ENCODE assay signal across 21 mouse cellular contexts in genomic region chr11:101647093-101647492, GRCm38 (mm10). TPM values are rescaled to one million over a fixed set of nuclear protein-coding genes. Genes with fewer than 3 reads are reported as not detected.
DNase-seq lines count a peak whose midpoint lies in the region; ATAC-seq and TF ChIP-seq lines count a peak whose summit lies in the region.
"Not testable (repeated sequence)": the region's sequence is repeated elsewhere in the genome, so short reads cannot be mapped to it uniquely, and the experiment has no call there.
"Had no signal": no experiment of that assay in that cellular context is flagged by ENCODE, and none has a peak within 500 bp of the region (broad histone marks: within the 10 kb centered on the region; RNA-seq: fewer than 3 reads in every experiment).

No protein-coding gene starts in this region.

- not testable (repeated sequence) for H3K27me3 ChIP-seq in MEL (ENCODE audit: control insufficient read depth in 1 of 2, insufficient read depth in 2 of 2, low read length in 2 of 2); hindbrain, embryonic 14.5 days (ENCODE audit: control insufficient read depth, insufficient read depth, low read length); intestine, embryonic 14.5 days (replicated peaks; ENCODE audit: control insufficient read depth, insufficient read depth, low read length); liver, embryonic 12.5 days (replicated peaks); midbrain, embryonic 11.5 days (ENCODE audit: control insufficient read depth, insufficient read depth, low read length); neural tube, embryonic 13.5 days; stomach, postnatal 0 days (ENCODE audit: control insufficient read depth, insufficient read depth, low read length)

- ATAC-seq in hindbrain, embryonic 14.5 days (ENCODE audit: low FRiP score); intestine, embryonic 14.5 days (replicated peaks; ENCODE audit: low FRiP score, low TSS enrichment, low read depth); liver, embryonic 12.5 days; midbrain, embryonic 11.5 days (ENCODE audit: low FRiP score); neural tube, embryonic 13.5 days (ENCODE audit: low read depth); stomach, postnatal 0 days (ENCODE audit: low FRiP score, low TSS enrichment): not testable (repeated sequence)

- TF ChIP-seq RAD21 in MEL (IDR thresholded peaks at IDR 0.05; ENCODE audit: low read depth, low read length): not testable (repeated sequence)

- TF ChIP-seq EP300 in MEL (IDR thresholded peaks at IDR 0.05; ENCODE audit: low read depth in 1 of 2, low read length in 2 of 2); stomach, postnatal 0 days (optimal IDR thresholded peaks at IDR 0.05): not testable (repeated sequence)

- not testable (repeated sequence) for TF ChIP-seq CTCF in MEL (IDR thresholded peaks at IDR 0.05 in 2 of 3, conservative IDR thresholded peaks at IDR 0.05 in 1 of 3; ENCODE audit: control insufficient read depth in 1 of 3, insufficient read depth in 1 of 3, low read depth in 2 of 3, low read length in 3 of 3, poor library complexity in 1 of 3, severe bottlenecking in 1 of 3)
- 0 out of 2 replicates have a peak, but pooled peaks have one; percentile 2 for TF ChIP-seq CTCF in stomach, postnatal 0 days (IDR thresholded peaks at IDR 0.05; ENCODE audit: low read depth)

- H3K36me3 ChIP-seq in MEL (ENCODE audit: control insufficient read depth in 1 of 2, insufficient read depth in 2 of 2, low read length in 2 of 2); hindbrain, embryonic 14.5 days (replicated peaks; ENCODE audit: control insufficient read depth, insufficient read depth); intestine, embryonic 14.5 days (ENCODE audit: control insufficient read depth, insufficient read depth, low read length); liver, embryonic 12.5 days; midbrain, embryonic 11.5 days (ENCODE audit: control insufficient read depth, insufficient read depth, low read length); neural tube, embryonic 13.5 days; stomach, postnatal 0 days (ENCODE audit: control insufficient read depth, insufficient read depth, low read length): not testable (repeated sequence)

- DNase-seq in MEL (ENCODE audit: low read depth, low spot score): peak; percentile 35
- peak; percentile 88 for DNase-seq in heart, adult 11 months
- not testable (repeated sequence) for DNase-seq in hindbrain, embryonic 14.5 days (ENCODE audit: low spot score); intestine, embryonic 14.5 days (ENCODE audit: low spot score); stomach, postnatal 0 days (ENCODE audit: low spot score)
- DNase-seq in midbrain, embryonic 11.5 days (ENCODE audit: low spot score, missing footprints): peak; percentile 62

- not testable (repeated sequence) for H3K9me3 ChIP-seq in MEL (replicated peaks; ENCODE audit: insufficient read depth, low read length); hindbrain, embryonic 14.5 days (ENCODE audit: control insufficient read depth, low read length); intestine, embryonic 14.5 days (ENCODE audit: control insufficient read depth, low read length); liver, embryonic 12.5 days (replicated peaks); midbrain, embryonic 11.5 days (ENCODE audit: control insufficient read depth, low read length); neural tube, embryonic 13.5 days; stomach, postnatal 0 days (ENCODE audit: control insufficient read depth, low read length)

- not testable (repeated sequence) for H3K27ac ChIP-seq in MEL (ENCODE audit: control insufficient read depth, low read depth, low read length); liver, embryonic 12.5 days; midbrain, embryonic 11.5 days (ENCODE audit: low read depth, low read length); stomach, postnatal 0 days (replicated peaks)
- 0 out of 2 replicates have a peak overlapping the region, but pooled peaks have one; percentile 97 for H3K27ac ChIP-seq in hindbrain, embryonic 14.5 days
- peak overlapping the region; percentile 92; the same call in 1 of the 2 replicates for H3K27ac ChIP-seq in intestine, embryonic 14.5 days (ENCODE audit: low read depth)
- peak overlapping the region; percentile 93; the same call in 1 of the 2 replicates for H3K27ac ChIP-seq in neural tube, embryonic 13.5 days (replicated peaks)

- not testable (repeated sequence) for H3K4me3 ChIP-seq in MEL (ENCODE audit: control insufficient read depth in 1 of 2, insufficient read depth in 1 of 2, low read depth in 2 of 2, low read length in 2 of 2); hindbrain, embryonic 14.5 days (replicated peaks; ENCODE audit: low read length); intestine, embryonic 14.5 days (ENCODE audit: low read depth, low read length); liver, embryonic 12.5 days; midbrain, embryonic 11.5 days (ENCODE audit: low read depth, low read length); neural tube, embryonic 13.5 days; stomach, postnatal 0 days (ENCODE audit: low read depth, low read length)

- not testable (repeated sequence) for H3K9ac ChIP-seq in MEL (ENCODE audit: control insufficient read depth, low read depth, low read length, poor library complexity, severe bottlenecking); hindbrain, embryonic 14.5 days; intestine, embryonic 14.5 days (ENCODE audit: low read length); liver, embryonic 12.5 days; midbrain, embryonic 11.5 days (ENCODE audit: low read length); neural tube, embryonic 13.5 days; stomach, postnatal 0 days (ENCODE audit: low read length)

- TF ChIP-seq POLR2A in MEL (IDR thresholded peaks at IDR 0.05; ENCODE audit: control insufficient read depth in 1 of 2, insufficient read depth in 1 of 2, low read depth in 1 of 2, low read length in 2 of 2, poor library complexity in 1 of 2): not testable (repeated sequence)

- not testable (repeated sequence) for H3K79me2 ChIP-seq in MEL (ENCODE audit: control insufficient read depth, insufficient read depth, low read length, poor library complexity)

- H3K4me2 ChIP-seq in hindbrain, embryonic 14.5 days (replicated peaks); intestine, embryonic 14.5 days (ENCODE audit: low read length); midbrain, embryonic 11.5 days; neural tube, embryonic 13.5 days; stomach, postnatal 0 days (replicated peaks; ENCODE audit: low read depth): not testable (repeated sequence)
- peak overlapping the region; percentile 68; the same call in 1 of the 2 replicates for H3K4me2 ChIP-seq in liver, embryonic 12.5 days

- WGBS in hindbrain, embryonic 14.5 days: 94% methylated on average over 10 of the region's 10 CpGs
- 91% methylated on average over 10 of the region's 10 CpGs for WGBS in intestine, embryonic 14.5 days
- WGBS in liver, embryonic 12.5 days (ENCODE audit: insufficient replicate concordance): 79% methylated on average over 10 of the region's 10 CpGs
- WGBS in midbrain, embryonic 11.5 days: 90% methylated on average over 10 of the region's 10 CpGs
- WGBS in neural tube, embryonic 13.5 days: 91% methylated on average over 10 of the region's 10 CpGs
- 95% methylated on average over 10 of the region's 10 CpGs for WGBS in stomach, postnatal 0 days

- not testable (repeated sequence) for H3K4me1 ChIP-seq in MEL (ENCODE audit: control insufficient read depth in 1 of 2, insufficient read depth in 2 of 2, low read length in 2 of 2); hindbrain, embryonic 14.5 days (replicated peaks; ENCODE audit: control insufficient read depth, insufficient read depth, low read length); intestine, embryonic 14.5 days (replicated peaks; ENCODE audit: control insufficient read depth, insufficient read depth, low read length); midbrain, embryonic 11.5 days (ENCODE audit: control insufficient read depth, insufficient read depth, low read length); neural tube, embryonic 13.5 days (replicated peaks); stomach, postnatal 0 days (replicated peaks; ENCODE audit: control insufficient read depth, insufficient read depth)
- peaks cover 19% of the 10 kb centered on the region for H3K4me1 ChIP-seq in liver, embryonic 12.5 days

RNA-seq across cellular contexts. Expression of gene Arl4d, which starts 18.2 kb away (rescaled TPM):
- 0.23 and 0.33 TPM in 2 replicates for total RNA-seq in MEL (2012; rRNA removed)
- polyA plus RNA-seq in MEL (2012; ENCODE audit: insufficient read depth in 1 of 2, insufficient read length in 2 of 2, low read depth in 1 of 2, low replicate concordance in 2 of 2, missing spikeins in 1 of 2): under 1 TPM in 1 of 2 experiments, not detected in 1; 0.17 TPM
- polyA plus RNA-seq in hindbrain, embryonic 14.5 days (2014; fragmentation: Nextera tagmentation; extraction: Ambion mirVana): 5.6 and 5.9 TPM in 2 replicates
- polyA plus RNA-seq in intestine, embryonic 14.5 days (2014; fragmentation: Nextera tagmentation; extraction: Ambion mirVana): 7.8 and 8.3 TPM in 2 replicates
- 1.0 and 1.3 TPM in 2 replicates for polyA plus RNA-seq in liver, embryonic 12.5 days (2016; fragmentation: Nextera tagmentation; extraction: Ambion mirVana)
- polyA plus RNA-seq in midbrain, embryonic 11.5 days (2014; fragmentation: Nextera tagmentation; extraction: Ambion mirVana): 3.9 and 4.4 TPM in 2 replicates
- polyA plus RNA-seq in neural tube, embryonic 13.5 days (2015; fragmentation: Nextera tagmentation; extraction: Ambion mirVana): 18.1 and 19.8 TPM in 2 replicates
- 9.5 and 10.0 TPM in 2 replicates for polyA plus RNA-seq in stomach, postnatal 0 days (2015; fragmentation: Nextera tagmentation; extraction: Ambion mirVana)
- polyA plus RNA-seq: CD4-positive, CD25-positive, alpha-beta regulatory T cell, adult 4 months had no signal

RNA-seq across cellular contexts. Expression of gene Rdm1, which starts 20.1 kb away (rescaled TPM):
- 6.5 and 6.7 TPM in 2 replicates for total RNA-seq in MEL (2012; rRNA removed)
- 1 to 10 TPM in 1 of 2 experiments, not detected in 1; 6.8 TPM for polyA plus RNA-seq in MEL (2012; ENCODE audit: insufficient read depth in 1 of 2, insufficient read length in 2 of 2, low read depth in 1 of 2, low replicate concordance in 2 of 2, missing spikeins in 1 of 2)
- 13.7 and 16.6 TPM in 2 replicates for polyA plus RNA-seq in hindbrain, embryonic 14.5 days (2014; fragmentation: Nextera tagmentation; extraction: Ambion mirVana)
- polyA plus RNA-seq in intestine, embryonic 14.5 days (2014; fragmentation: Nextera tagmentation; extraction: Ambion mirVana): 30.8 and 44.8 TPM in 2 replicates
- polyA plus RNA-seq in liver, embryonic 12.5 days (2016; fragmentation: Nextera tagmentation; extraction: Ambion mirVana): 11.8 and 12.4 TPM in 2 replicates
- 44.0 and 44.8 TPM in 2 replicates for polyA plus RNA-seq in midbrain, embryonic 11.5 days (2014; fragmentation: Nextera tagmentation; extraction: Ambion mirVana)
- polyA plus RNA-seq in neural tube, embryonic 13.5 days (2015; fragmentation: Nextera tagmentation; extraction: Ambion mirVana): 16.0 and 16.4 TPM in 2 replicates
- polyA plus RNA-seq in stomach, postnatal 0 days (2015; fragmentation: Nextera tagmentation; extraction: Ambion mirVana): 18.9 and 20.9 TPM in 2 replicates

RNA-seq across cellular contexts. Expression of gene Gm11634, which starts 48.0 kb away (rescaled TPM):
- not detected in 2 replicates for total RNA-seq in MEL (2012; rRNA removed)
- not detected for polyA plus RNA-seq in MEL (2012; ENCODE audit: insufficient read depth in 1 of 2, insufficient read length in 2 of 2, low read depth in 1 of 2, low replicate concordance in 2 of 2, missing spikeins in 1 of 2)
- polyA plus RNA-seq in hindbrain, embryonic 14.5 days (2014; fragmentation: Nextera tagmentation; extraction: Ambion mirVana): not detected in 2 replicates
- polyA plus RNA-seq in intestine, embryonic 14.5 days (2014; fragmentation: Nextera tagmentation; extraction: Ambion mirVana): not detected in 2 replicates
- polyA plus RNA-seq in liver, embryonic 12.5 days (2016; fragmentation: Nextera tagmentation; extraction: Ambion mirVana): not detected in 2 replicates
- not detected in 2 replicates for polyA plus RNA-seq in midbrain, embryonic 11.5 days (2014; fragmentation: Nextera tagmentation; extraction: Ambion mirVana)
- polyA plus RNA-seq in neural tube, embryonic 13.5 days (2015; fragmentation: Nextera tagmentation; extraction: Ambion mirVana): not detected in 2 replicates
- 0.13 TPM in 1 of 2 replicates, not detected in the other for polyA plus RNA-seq in stomach, postnatal 0 days (2015; fragmentation: Nextera tagmentation; extraction: Ambion mirVana)
- total RNA-seq: adrenal gland, adult 2 months; adrenal gland, postnatal 10 days; adrenal gland, postnatal 25 days; adrenal gland, postnatal 4 days; CH12.LX; common myeloid progenitor, adult 5-6 weeks; G1E had no signal
- polyA plus RNA-seq: adrenal gland, adult 2 months; brain, embryonic 14.5 days; CD4-positive, CD25-positive, alpha-beta regulatory T cell, adult 4 months; embryonic facial prominence, embryonic 11.5 days; embryonic facial prominence, embryonic 14.5 days; forebrain, embryonic 13.5 days; forebrain, embryonic 15.5 days; G1E had no signal
